Mouse (Mus musculus): Measurements from ENCODE around the gene Hexb. TPM values are rescaled to one million over a fixed set of nuclear protein-coding genes. Genes with fewer than 3 reads are reported as not detected.
A peak's percentile ranks its signal among the peaks of the same experiment; 100 is the strongest.
"Not testable (repeated sequence)": the region's sequence is repeated elsewhere in the genome, so short reads cannot be mapped to it uniquely, and the experiment has no call there.

Gene Hexb
- polyA plus RNA-seq, 1 experiment, result 30.9 TPM

DNA sequence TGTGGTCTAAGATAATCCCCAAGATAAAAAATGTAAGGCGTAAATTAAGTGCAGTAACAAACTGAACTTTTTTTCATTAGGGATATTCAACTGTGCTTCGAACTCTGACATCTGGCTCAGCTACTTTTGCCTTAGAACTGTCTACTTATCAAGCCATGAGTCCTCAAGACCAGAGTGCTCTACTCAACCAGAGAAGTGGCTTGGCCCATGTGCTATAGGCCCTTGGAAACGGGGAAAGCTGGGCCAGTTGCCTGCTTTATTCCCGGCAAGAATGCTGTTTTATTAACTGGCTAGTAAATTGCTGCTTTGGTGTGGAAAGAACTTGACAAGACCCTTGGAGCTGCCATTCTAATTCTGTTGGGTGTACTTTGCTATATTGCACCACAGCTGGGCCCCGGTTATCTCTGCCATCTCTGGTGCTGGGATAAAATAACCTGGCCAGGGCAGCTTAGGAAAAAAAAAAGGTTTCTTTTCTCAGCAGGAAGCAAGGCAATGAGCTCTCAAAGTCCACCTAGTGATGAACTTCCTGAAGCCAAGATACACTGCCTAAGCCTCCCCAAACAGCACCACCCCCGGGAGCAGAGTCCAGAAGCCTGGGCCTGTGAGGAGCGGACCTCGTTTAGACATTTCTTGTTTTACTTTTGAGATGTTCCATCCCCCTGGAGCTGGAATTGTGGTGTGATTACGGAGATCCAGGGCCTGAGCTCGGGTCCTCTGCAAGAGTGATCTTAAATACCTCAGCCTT, 22.5 kb downstream of the Hexb start:
- peaks cover 54% of the 10 kb centered on the region for H3K36me3 ChIP-seq (ENCODE audit: control insufficient read depth, insufficient read depth)
- no peaks in the 10 kb centered on the region for H3K27me3 ChIP-seq (ENCODE audit: control insufficient read depth, insufficient read depth, insufficient read length)
- no peak overlapping the region for H3K4me2 ChIP-seq (ENCODE audit: low read depth)
- TF ChIP-seq SRF (IDR thresholded peaks at IDR 0.05; ENCODE audit: control insufficient read depth, insufficient read length, low read depth), result no peak
- no peak for TF ChIP-seq POLR2AphosphoS2 (IDR thresholded peaks at IDR 0.05; ENCODE audit: insufficient read length, low read depth)
- no peak for TF ChIP-seq USF1 (IDR thresholded peaks at IDR 0.05; ENCODE audit: low read depth)
- no peak for TF ChIP-seq POLR2A (IDR thresholded peaks at IDR 0.05; ENCODE audit: insufficient read length, low read depth)
- no peak for TF ChIP-seq E2F4 (IDR thresholded peaks at IDR 0.05; ENCODE audit: insufficient read depth)
- no peak for TF ChIP-seq TCF3 (IDR thresholded peaks at IDR 0.05; ENCODE audit: insufficient read length, low read depth)
- no peak for TF ChIP-seq MYOG (IDR thresholded peaks at IDR 0.05; ENCODE audit: control insufficient read depth in 1 of 3, insufficient read depth in 1 of 3, insufficient read length in 2 of 3, low read depth in 2 of 3)
- TF ChIP-seq MYOD1 (IDR thresholded peaks at IDR 0.05; ENCODE audit: control insufficient read depth in 1 of 3, insufficient read length in 2 of 3, low read depth in 2 of 3), result no peak
- no peak overlapping the region for H3ac ChIP-seq (ENCODE audit: control insufficient read depth, insufficient read length)
- no peak overlapping the region for H3K4me3 ChIP-seq
- H3K79me2 ChIP-seq (ENCODE audit: control insufficient read depth, insufficient read depth), result no peaks in the 10 kb centered on the region

DNA sequence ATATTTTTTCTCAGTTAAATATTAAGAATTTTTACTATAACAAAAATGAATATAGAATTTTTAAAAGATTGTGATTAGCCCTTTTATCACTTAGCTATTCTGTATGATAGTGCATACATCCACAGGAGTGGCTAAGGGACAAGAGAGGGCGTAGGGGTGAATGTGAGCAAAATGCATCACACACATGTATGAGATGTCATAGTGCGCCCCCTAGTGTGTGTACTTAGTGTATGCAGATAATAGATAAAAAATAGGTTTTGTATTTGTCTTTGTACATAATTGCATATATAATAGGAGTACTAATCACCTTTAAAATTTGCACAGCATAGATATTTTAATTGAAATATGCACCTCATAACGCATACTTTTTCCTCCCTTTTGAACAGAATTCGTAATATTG, 52.3 kb downstream of the Hexb start:
- Histone ChIP-seq H3K27me3 (ENCODE audit: control insufficient read depth, insufficient read depth, insufficient read length) (no peaks in the 10 kb centered on the region), H3K79me2 (ENCODE audit: control insufficient read depth, insufficient read depth) (no peaks in the 10 kb centered on the region), H3K4me3 (no peak overlapping the region), H3K36me3 (ENCODE audit: control insufficient read depth, insufficient read depth) (peaks cover 53% of the 10 kb centered on the region), H3ac (ENCODE audit: control insufficient read depth, insufficient read length) (no peak overlapping the region), H3K4me2 (ENCODE audit: low read depth) (no peak overlapping the region)
- TF ChIP-seq E2F4 (IDR thresholded peaks at IDR 0.05; ENCODE audit: insufficient read depth) (no peak), SRF (IDR thresholded peaks at IDR 0.05; ENCODE audit: control insufficient read depth, insufficient read length, low read depth) (no peak), POLR2AphosphoS2 (IDR thresholded peaks at IDR 0.05; ENCODE audit: insufficient read length, low read depth) (no peak), MAX (IDR thresholded peaks at IDR 0.05; ENCODE audit: low read depth) (no peak), POLR2A (IDR thresholded peaks at IDR 0.05; ENCODE audit: insufficient read length, low read depth) (no peak), MYOG (IDR thresholded peaks at IDR 0.05; ENCODE audit: control insufficient read depth in 1 of 3, insufficient read depth in 1 of 3, insufficient read length in 2 of 3, low read depth in 2 of 3) (no peak), REST (IDR thresholded peaks at IDR 0.05; ENCODE audit: insufficient read depth, insufficient read length) (no peak), TCF12 (IDR thresholded peaks at IDR 0.05; ENCODE audit: insufficient read depth, poor library complexity, severe bottlenecking) (no peak), MYOD1 (IDR thresholded peaks at IDR 0.05; ENCODE audit: control insufficient read depth in 1 of 3, insufficient read length in 2 of 3, low read depth in 2 of 3) (no peak), CEBPB (IDR thresholded peaks at IDR 0.05; ENCODE audit: insufficient read depth, poor library complexity, severe bottlenecking) (no peak), USF1 (IDR thresholded peaks at IDR 0.05; ENCODE audit: low read depth) (no peak), TCF3 (IDR thresholded peaks at IDR 0.05; ENCODE audit: insufficient read length, low read depth) (no peak)

DNA sequence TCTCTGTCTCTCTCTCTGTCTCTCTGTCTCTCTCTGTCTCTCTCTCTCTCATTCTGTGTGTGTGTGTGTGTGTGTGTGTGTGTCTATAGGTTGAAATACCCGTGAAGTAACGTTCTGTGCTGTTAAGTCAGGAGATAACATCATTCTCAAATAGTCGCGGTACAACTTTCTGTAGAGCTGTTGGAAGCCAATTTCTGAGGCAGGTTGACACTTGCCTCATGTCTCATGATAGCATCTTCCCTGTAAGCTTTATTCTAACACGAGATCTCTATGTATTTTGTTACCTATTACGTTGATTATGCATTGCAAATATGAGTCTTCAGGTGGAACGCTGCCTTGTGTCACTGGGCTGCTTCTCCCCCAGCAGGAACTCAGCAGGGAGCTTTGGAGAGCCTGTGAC, 55.8 kb downstream of the Hexb start:
- Histone ChIP-seq H3K27me3 (ENCODE audit: control insufficient read depth, insufficient read depth, insufficient read length) (no peaks in the 10 kb centered on the region), H3K4me2 (ENCODE audit: low read depth) (no peak overlapping the region), H3K36me3 (ENCODE audit: control insufficient read depth, insufficient read depth) (peaks cover 29% of the 10 kb centered on the region), H3K79me2 (ENCODE audit: control insufficient read depth, insufficient read depth) (peaks cover 11% of the 10 kb centered on the region), H3ac (ENCODE audit: control insufficient read depth, insufficient read length) (no peak overlapping the region), H3K4me3 (no peak overlapping the region)
- TF ChIP-seq MAX (IDR thresholded peaks at IDR 0.05; ENCODE audit: low read depth), result no peak

DNA sequence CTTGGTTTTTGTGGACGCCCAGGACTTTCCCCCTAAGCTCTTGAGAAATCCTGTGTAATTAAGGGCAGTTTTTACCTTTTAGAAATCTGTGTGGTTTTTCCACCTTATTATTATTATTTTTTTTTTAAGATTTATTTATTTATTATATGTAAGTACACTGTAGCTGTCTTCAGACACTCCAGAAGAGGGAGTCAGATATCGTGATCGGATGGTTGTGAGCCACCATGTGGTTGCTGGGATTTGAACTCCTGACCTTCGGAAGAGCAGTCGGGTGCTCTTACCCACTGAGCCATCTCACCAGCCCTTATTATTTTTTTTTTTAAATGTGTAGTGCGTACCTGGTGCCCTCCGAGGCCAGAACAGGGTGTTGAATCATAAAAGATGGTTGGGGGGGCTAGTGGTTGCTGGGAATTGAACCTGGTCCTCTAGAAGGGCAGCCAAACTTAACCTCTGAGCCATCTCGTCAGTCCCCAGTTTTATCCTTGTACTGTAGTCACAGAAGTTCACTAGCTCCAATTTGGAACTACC, 59.7 kb downstream of the Hexb start:
- H3K36me3 ChIP-seq (ENCODE audit: control insufficient read depth, insufficient read depth), result peaks cover 22% of the 10 kb centered on the region

DNA sequence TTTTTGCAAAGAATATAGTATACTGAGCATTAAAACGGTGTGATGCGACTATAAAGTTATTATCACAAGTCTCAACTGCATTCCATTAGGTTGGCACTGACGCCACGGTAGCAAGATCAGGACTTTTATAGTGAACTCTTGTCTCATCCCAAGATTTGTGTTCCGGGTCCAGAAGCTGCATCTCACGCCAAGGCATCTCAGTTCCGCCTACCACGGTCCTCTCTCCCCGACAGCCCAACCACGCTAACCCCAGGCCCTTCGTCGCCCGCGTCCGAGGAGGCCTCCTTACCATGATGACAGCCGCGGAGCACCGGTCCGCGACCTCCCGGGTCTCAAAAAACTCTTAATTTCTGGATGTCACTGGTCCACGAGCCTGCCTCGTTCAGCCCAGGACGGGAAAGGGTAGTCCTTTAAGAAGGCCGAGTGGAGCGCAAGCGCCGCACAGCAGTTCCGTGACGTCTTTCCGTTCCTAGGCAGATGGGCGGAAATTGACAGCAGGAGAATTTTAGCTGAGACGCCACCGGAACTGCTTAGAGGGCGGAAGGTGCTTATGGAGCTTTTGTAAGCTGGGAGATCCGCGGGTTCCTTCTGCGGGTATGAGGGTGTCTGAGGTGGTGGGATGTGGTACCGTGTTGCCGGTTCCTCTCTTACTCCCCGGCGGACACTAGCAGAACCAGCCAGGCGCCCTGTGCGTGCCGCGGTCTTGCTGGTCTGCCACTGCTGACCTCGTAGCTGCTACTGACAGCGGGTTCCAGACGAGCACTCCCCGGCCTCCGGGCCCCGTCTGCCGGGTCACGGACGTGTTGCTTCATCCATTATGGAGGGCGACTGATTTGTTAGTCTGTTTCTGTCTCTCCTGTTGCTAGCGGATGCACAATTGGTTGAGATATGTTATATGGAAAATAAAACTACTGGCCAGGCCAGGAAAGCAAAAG, 60.4 kb downstream of the Hexb start, which contains the start of the genes Gfm2 and Nsa2:
TSS of gene Gfm2 (plus strand) at position 472 of the 935 bp plus-strand sequence.
TSS of gene Nsa2 (minus strand) at position 472 of the 935 bp plus-strand sequence.
- Histone ChIP-seq H3K4me2 (ENCODE audit: low read depth) (peak within 1 kb of the TSS; percentile 77), H3ac (ENCODE audit: control insufficient read depth, insufficient read length) (peak within 1 kb of the TSS; percentile 15), H3K27me3 (ENCODE audit: control insufficient read depth, insufficient read depth, insufficient read length) (no peaks in the 10 kb centered on the region), H3K79me2 (ENCODE audit: control insufficient read depth, insufficient read depth) (peaks cover 20% of the 10 kb centered on the region), H3K36me3 (ENCODE audit: control insufficient read depth, insufficient read depth) (peaks cover 27% of the 10 kb centered on the region), H3K4me3 (peak within 1 kb of the TSS; percentile 92)
- TF ChIP-seq MAX (IDR thresholded peaks at IDR 0.05; ENCODE audit: low read depth) (no peak), USF1 (IDR thresholded peaks at IDR 0.05; ENCODE audit: low read depth) (no peak), E2F4 (IDR thresholded peaks at IDR 0.05; ENCODE audit: insufficient read depth) (no peak), TCF12 (IDR thresholded peaks at IDR 0.05; ENCODE audit: insufficient read depth, poor library complexity, severe bottlenecking) (no peak), POLR2AphosphoS2 (IDR thresholded peaks at IDR 0.05; ENCODE audit: insufficient read length, low read depth) (peak; percentile 24), MYOG (IDR thresholded peaks at IDR 0.05; ENCODE audit: control insufficient read depth in 1 of 3, insufficient read depth in 1 of 3, insufficient read length in 2 of 3, low read depth in 2 of 3) (peak in 1 of 3 experiments; percentile 25), POLR2A (IDR thresholded peaks at IDR 0.05; ENCODE audit: insufficient read length, low read depth) (peak; percentile 63), SRF (IDR thresholded peaks at IDR 0.05; ENCODE audit: control insufficient read depth, insufficient read length, low read depth) (no peak)

More for the DNA sequence above, 59.7 kb downstream of the Hexb start:
- Histone ChIP-seq H3K79me2 (ENCODE audit: control insufficient read depth, insufficient read depth) (peaks cover 20% of the 10 kb centered on the region), H3ac (ENCODE audit: control insufficient read depth, insufficient read length) (peak overlapping the region; percentile 15), H3K4me3 (peak overlapping the region; percentile 92), H3K4me2 (ENCODE audit: low read depth) (peak overlapping the region; percentile 77)
- not testable (repeated sequence) for H3K27me3 ChIP-seq (ENCODE audit: control insufficient read depth, insufficient read depth, insufficient read length)

DNA sequence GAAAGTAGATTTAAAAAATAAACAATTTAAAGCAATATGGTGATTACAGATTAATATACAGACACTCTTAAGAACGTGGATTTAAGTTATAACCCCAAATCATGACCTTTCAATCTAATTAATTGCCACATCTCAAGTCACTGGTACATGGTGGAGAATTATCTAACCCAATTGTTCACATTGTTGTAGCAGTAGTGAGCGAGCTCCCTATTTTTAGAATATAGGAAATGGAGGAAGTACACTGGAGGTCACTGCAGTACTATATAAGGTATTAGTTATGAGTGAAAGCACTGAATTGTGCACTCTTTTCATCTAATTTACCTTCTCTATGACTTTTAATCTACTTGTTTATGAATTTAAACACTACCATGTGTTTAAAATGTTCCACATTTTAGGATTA, 67.7 kb downstream of the Hexb start:
- not testable (repeated sequence) for H3ac ChIP-seq (ENCODE audit: control insufficient read depth, insufficient read length); H3K4me3 ChIP-seq; H3K79me2 ChIP-seq (ENCODE audit: control insufficient read depth, insufficient read depth); H3K27me3 ChIP-seq (ENCODE audit: control insufficient read depth, insufficient read depth, insufficient read length); H3K4me2 ChIP-seq (ENCODE audit: low read depth)
- peaks cover 29% of the 10 kb centered on the region for H3K36me3 ChIP-seq (ENCODE audit: control insufficient read depth, insufficient read depth)

DNA sequence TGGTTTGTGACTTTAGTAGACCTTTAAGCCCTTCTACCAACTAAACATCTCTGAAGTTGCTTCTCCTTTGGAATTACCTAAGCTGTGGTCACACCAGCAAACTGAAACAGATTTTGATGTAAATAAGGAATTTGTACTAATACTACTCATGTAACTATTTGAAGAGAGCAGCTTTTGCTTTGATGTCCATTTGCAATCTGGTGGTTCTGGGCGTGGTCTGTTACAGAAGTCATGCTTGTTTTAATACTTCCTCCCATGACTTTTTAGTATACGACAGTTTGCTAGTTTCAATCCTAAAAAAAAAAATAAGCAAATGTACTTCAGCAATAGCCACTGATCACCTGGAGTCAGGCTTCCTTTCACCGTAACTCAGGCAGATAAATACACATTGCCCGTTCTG, 68.5 kb downstream of the Hexb start:
- H3K36me3 ChIP-seq (ENCODE audit: control insufficient read depth, insufficient read depth), result peaks cover 26% of the 10 kb centered on the region
- not testable (repeated sequence) for H3K4me3 ChIP-seq; H3K27me3 ChIP-seq (ENCODE audit: control insufficient read depth, insufficient read depth, insufficient read length); H3K79me2 ChIP-seq (ENCODE audit: control insufficient read depth, insufficient read depth); H3K4me2 ChIP-seq (ENCODE audit: low read depth); H3ac ChIP-seq (ENCODE audit: control insufficient read depth, insufficient read length)
